Mouse (Mus musculus) neutrophil, adult 65 days (primary cell): Measurements from ENCODE around the gene Apex2. TPM values are rescaled to one million over a fixed set of nuclear protein-coding genes. Genes with fewer than 3 reads are reported as not detected.

Experiments used
- total RNA-seq: library from RNA; stranded (reverse); gene quantifications from 2 replicates; pipeline ENCODE4 v1.2.4, GENCODE M21; 2023

The Apex2 gene
- total RNA-seq, result 8.9 and 9.7 TPM in 2 replicates

DNA sequence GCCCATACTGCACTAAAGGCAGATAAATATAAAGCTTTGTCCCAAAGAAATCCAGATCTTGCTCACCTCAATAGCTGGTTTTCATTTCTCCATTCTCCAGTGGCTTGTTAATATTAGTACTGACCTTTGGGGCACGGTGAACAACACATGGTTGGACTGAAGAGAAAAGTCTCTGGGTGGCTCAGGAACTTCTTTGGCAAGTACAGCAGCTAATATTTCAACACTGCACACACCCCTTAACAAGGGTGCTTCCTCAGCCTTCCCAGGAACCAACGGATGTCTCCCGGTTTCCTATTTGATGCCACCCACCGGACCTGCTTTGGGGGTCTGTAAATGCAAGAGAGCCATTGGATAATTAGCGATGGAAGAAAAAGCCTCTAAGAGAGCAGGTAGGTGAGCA, at the start of gene Apex2:
TSS of gene Apex2 (minus strand) at position 173 of the 400 bp plus-strand sequence.

DNA sequence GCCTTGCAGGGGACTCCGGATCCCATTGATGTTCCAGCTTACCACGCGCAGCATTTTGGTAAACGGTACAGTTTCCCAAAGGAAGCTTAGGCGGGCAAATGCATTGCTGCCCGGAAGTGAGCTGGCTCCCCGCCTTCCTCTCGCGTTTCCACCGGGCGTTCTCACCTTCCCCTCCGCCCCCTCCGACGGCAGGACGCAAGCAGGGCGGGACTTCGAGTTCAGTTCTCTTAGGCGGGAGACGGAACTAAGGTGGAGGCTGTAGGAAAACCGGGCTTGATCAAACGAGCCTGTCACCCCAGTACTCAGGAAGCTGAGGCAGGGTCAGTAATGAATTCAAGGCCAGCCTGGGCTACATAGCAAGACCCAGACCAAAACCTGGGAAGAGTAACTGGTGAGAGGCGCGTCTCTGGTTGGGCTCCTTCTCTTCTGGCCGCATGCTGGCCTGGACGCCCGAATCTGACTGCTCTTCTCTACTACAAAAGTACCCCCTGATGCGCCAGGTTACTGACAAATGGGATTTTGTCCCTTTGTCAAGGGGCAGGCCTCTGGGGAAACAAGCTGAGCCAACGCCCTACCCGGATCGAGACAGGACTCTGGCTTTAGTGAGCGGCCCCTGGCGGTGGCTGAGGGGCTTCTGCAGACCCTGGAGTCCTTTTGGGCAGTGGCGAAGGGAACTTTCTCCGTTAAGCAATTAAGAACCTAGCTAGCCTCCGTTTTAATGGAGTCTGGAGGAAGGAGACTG, 1.5 kb downstream of the Apex2 start, which contains the start of gene Pfkfb1:
TSS of gene Pfkfb1 (plus strand) at position 207 of the 742 bp plus-strand sequence.

DNA sequence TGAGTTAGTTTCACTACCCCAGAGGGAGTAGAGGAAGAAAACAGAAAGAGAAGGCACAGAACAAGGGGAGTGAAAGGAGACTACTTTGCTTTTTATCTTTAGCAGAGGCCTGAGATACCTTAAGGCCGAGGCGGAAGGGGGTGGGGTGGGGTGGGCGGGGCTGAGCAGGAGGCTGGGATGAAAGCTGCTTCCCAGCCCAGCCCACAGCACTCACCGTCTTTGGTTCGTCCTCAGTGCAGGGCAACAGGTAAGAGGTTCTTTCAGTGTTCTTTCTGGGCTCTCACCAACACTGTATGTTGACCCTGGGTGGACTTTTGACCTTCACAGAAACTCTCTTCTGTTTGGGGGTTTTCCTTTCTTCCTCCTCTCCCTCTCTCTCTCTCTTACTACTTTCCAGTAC, 42.4 kb downstream of the Apex2 start, which contains the start of gene Alas2:
TSS of gene Alas2 (plus strand) at position 137 of the 400 bp plus-strand sequence.

Other genes starting within 250 kb of the Apex2 start
- gene Tmem29, start 130.7 kb downstream of the Apex2 start, total RNA-seq, result 14.2 and 20.6 TPM in 2 replicates
- 2.3 and 3.6 TPM in 2 replicates for gene Alas2, start 42.5 kb downstream of the Apex2 start, total RNA-seq
- 1.8 and 3.9 TPM in 2 replicates for gene Pfkfb1, start 1.6 kb downstream of the Apex2 start, total RNA-seq
- gene Tro, start 67.7 kb upstream of the Apex2 start, total RNA-seq, result not detected in 2 replicates
- gene Maged2, start 224.5 kb upstream of the Apex2 start, total RNA-seq, result 1.0 TPM in 2 replicates